Mouse (Mus musculus): ENCODE measurements around the gene 9930111J21Rik1. TPM values are rescaled to one million over a fixed set of nuclear protein-coding genes. Genes with fewer than 3 reads are reported as not detected.
"Not testable (repeated sequence)": the region's sequence is repeated elsewhere in the genome, so short reads cannot be mapped to it uniquely, and the experiment has no call there.

9930111J21Rik1 gene
- polyA plus RNA-seq, 1 experiment from 2014 or later: 0.53 TPM

- ATAC-seq (ENCODE audit: low FRiP score, low TSS enrichment); H3K9me3 ChIP-seq (ENCODE audit: control insufficient read depth, low read length); H3K4me1 ChIP-seq (ENCODE audit: control insufficient read depth, insufficient read depth, low read length); H3K4me3 ChIP-seq (ENCODE audit: low read length); H3K9ac ChIP-seq (ENCODE audit: low read depth, low read length); H3K27me3 ChIP-seq (ENCODE audit: control insufficient read depth, insufficient read depth, low read length); H3K36me3 ChIP-seq (ENCODE audit: control insufficient read depth, insufficient read depth, low read length); H3K4me2 ChIP-seq (replicated peaks; ENCODE audit: low read depth, low read length); H3K27ac ChIP-seq (ENCODE audit: low read depth, low read length): not testable (repeated sequence)
- WGBS: 71% methylated on average over 2 of the region's 3 CpGs
Measured at GRCm38 (mm10) chr11:48988219-48988618, 9.0 kb upstream of the 9930111J21Rik1 start.

DNA sequence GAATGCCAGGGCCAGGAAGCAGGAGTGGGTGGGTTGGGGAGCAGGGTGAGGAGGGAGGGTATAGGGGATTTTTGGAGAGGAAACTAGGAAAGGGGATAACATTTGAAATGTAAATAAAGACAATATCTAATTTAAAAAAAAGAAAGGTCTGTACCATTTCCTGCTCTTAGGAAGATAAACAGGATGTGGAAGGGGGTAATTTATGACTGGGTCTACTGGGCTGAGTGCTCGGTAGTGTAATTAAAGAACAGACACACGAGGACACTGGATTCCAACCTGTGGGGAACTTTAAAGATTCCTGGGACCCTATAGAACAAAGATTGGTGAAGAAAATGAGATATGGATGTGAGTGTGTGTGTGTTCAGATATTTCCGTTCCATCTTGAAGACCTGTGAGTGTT is 3.6 kb upstream of the 9930111J21Rik1 start:
- H3K27me3 ChIP-seq (ENCODE audit: control insufficient read depth, insufficient read depth, low read length); H3K9ac ChIP-seq (ENCODE audit: low read depth, low read length); H3K9me3 ChIP-seq (ENCODE audit: control insufficient read depth, low read length); H3K4me1 ChIP-seq (ENCODE audit: control insufficient read depth, insufficient read depth, low read length); H3K36me3 ChIP-seq (ENCODE audit: control insufficient read depth, insufficient read depth, low read length); H3K4me3 ChIP-seq (ENCODE audit: low read length); ATAC-seq (ENCODE audit: low FRiP score, low TSS enrichment); H3K4me2 ChIP-seq (replicated peaks; ENCODE audit: low read depth, low read length); H3K27ac ChIP-seq (ENCODE audit: low read depth, low read length): not testable (repeated sequence)
- WGBS: no CpG with 5 or more reads among the region's 3 CpGs

DNA sequence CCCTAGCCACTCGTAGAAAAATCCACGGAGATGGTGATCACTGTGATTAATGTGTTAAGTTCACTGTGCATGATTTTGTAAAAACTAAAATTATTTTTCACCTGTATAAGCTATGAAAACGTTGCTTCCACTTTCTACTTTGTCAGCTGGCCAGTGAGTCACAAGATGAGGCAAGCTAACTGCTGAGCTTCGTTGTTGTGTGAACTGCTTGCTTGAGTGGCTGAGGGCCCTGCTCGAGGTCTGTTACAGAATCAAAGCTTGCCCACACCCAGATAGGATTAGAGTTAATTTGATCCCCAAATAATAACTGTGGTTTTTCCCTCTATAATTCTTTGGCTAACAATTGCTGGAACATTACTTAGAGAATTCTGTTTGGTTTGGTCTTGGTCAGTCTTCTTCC is 854 bp upstream of the 9930111J21Rik1 start:
- not testable (repeated sequence) for H3K9ac ChIP-seq (ENCODE audit: low read depth, low read length); ATAC-seq (ENCODE audit: low FRiP score, low TSS enrichment); H3K27me3 ChIP-seq (ENCODE audit: control insufficient read depth, insufficient read depth, low read length); H3K4me1 ChIP-seq (ENCODE audit: control insufficient read depth, insufficient read depth, low read length); H3K36me3 ChIP-seq (ENCODE audit: control insufficient read depth, insufficient read depth, low read length); H3K4me3 ChIP-seq (ENCODE audit: low read length); H3K9me3 ChIP-seq (ENCODE audit: control insufficient read depth, low read length); H3K27ac ChIP-seq (ENCODE audit: low read depth, low read length); H3K4me2 ChIP-seq (replicated peaks; ENCODE audit: low read depth, low read length)
- no CpG with 5 or more reads among the region's 5 CpGs for WGBS

GRCm38 (mm10) chr11:48978240-48978939 is 808 bp downstream of the 9930111J21Rik1 start, which contains the start of gene Olfr56:
TSS of gene Olfr56 (plus strand) at chr11:48978889.
- not testable (repeated sequence) for H3K4me3 ChIP-seq (ENCODE audit: low read length); H3K4me1 ChIP-seq (ENCODE audit: control insufficient read depth, insufficient read depth, low read length); H3K27ac ChIP-seq (ENCODE audit: low read depth, low read length); H3K36me3 ChIP-seq (ENCODE audit: control insufficient read depth, insufficient read depth, low read length); H3K27me3 ChIP-seq (ENCODE audit: control insufficient read depth, insufficient read depth, low read length); H3K4me2 ChIP-seq (replicated peaks; ENCODE audit: low read depth, low read length); H3K9ac ChIP-seq (ENCODE audit: low read depth, low read length); ATAC-seq (ENCODE audit: low FRiP score, low TSS enrichment); H3K9me3 ChIP-seq (ENCODE audit: control insufficient read depth, low read length)
- no CpG with 5 or more reads among the region's 1 CpGs for WGBS

DNA sequence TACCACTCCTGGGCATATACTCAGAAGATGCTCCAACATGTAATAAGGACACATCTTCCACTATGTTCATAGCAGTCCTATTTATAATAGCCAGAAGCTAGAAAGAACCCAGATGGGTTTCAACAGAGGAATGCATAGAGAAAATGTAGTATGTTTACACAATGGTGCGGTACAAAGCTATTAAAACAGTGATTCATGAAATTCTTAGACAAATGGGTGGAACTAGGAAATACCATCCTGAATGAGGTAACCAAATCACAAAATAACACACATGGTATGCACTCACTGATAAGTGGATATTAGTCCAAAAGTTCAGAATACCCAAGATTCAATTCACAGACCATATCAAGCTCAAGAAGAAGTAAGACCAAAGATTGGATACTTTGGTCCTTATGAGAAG is 4.5 kb downstream of the 9930111J21Rik1 start:
- no CpG with 5 or more reads among the region's 1 CpGs for WGBS
- not testable (repeated sequence) for ATAC-seq (ENCODE audit: low FRiP score, low TSS enrichment); H3K4me1 ChIP-seq (ENCODE audit: control insufficient read depth, insufficient read depth, low read length)

GRCm38 (mm10) chr11:48946090-48946489 is 33.1 kb downstream of the 9930111J21Rik1 start, which contains the start of gene Psme2b:
TSS of gene Psme2b (minus strand) at chr11:48946190.
- not testable (repeated sequence) for H3K9ac ChIP-seq (ENCODE audit: low read depth, low read length); H3K36me3 ChIP-seq (ENCODE audit: control insufficient read depth, insufficient read depth, low read length); ATAC-seq (ENCODE audit: low FRiP score, low TSS enrichment); H3K4me1 ChIP-seq (ENCODE audit: control insufficient read depth, insufficient read depth, low read length); H3K27ac ChIP-seq (ENCODE audit: low read depth, low read length); H3K4me3 ChIP-seq (ENCODE audit: low read length); H3K4me2 ChIP-seq (replicated peaks; ENCODE audit: low read depth, low read length); H3K27me3 ChIP-seq (ENCODE audit: control insufficient read depth, insufficient read depth, low read length); H3K9me3 ChIP-seq (ENCODE audit: control insufficient read depth, low read length)
- WGBS: 98% methylated on average over 6 of the region's 6 CpGs

More for the DNA sequence above, 4.5 kb downstream of the 9930111J21Rik1 start:
- H3K9ac ChIP-seq (ENCODE audit: low read depth, low read length); H3K9me3 ChIP-seq (ENCODE audit: control insufficient read depth, low read length); H3K4me3 ChIP-seq (ENCODE audit: low read length); H3K4me2 ChIP-seq (replicated peaks; ENCODE audit: low read depth, low read length); H3K36me3 ChIP-seq (ENCODE audit: control insufficient read depth, insufficient read depth, low read length); H3K27me3 ChIP-seq (ENCODE audit: control insufficient read depth, insufficient read depth, low read length); H3K27ac ChIP-seq (ENCODE audit: low read depth, low read length): not testable (repeated sequence)

DNA sequence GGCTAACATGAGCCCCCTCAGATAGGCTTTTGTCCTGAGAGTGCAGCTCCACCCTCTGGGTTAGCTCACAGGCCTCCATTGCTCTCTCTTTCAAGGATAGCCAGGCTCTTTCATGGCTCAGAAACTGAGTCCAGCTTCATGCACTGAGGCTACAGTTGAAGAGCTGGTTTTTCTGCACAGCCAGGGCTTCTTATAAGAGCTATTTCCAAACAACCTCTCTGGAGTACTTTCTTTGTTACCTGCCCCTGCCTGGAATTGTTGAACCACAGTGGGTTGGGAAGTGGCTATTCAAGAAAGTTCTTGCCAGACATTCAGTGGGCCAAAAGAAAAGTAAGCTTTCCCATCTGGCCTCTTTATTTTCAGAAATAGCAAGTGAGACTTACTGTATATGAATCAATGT is 39.9 kb downstream of the 9930111J21Rik1 start:
- H3K9me3 ChIP-seq (ENCODE audit: control insufficient read depth, low read length); H3K27ac ChIP-seq (ENCODE audit: low read depth, low read length); H3K9ac ChIP-seq (ENCODE audit: low read depth, low read length); H3K36me3 ChIP-seq (ENCODE audit: control insufficient read depth, insufficient read depth, low read length); ATAC-seq (ENCODE audit: low FRiP score, low TSS enrichment); H3K4me1 ChIP-seq (ENCODE audit: control insufficient read depth, insufficient read depth, low read length); H3K4me3 ChIP-seq (ENCODE audit: low read length); H3K4me2 ChIP-seq (replicated peaks; ENCODE audit: low read depth, low read length); H3K27me3 ChIP-seq (ENCODE audit: control insufficient read depth, insufficient read depth, low read length): not testable (repeated sequence)

DNA sequence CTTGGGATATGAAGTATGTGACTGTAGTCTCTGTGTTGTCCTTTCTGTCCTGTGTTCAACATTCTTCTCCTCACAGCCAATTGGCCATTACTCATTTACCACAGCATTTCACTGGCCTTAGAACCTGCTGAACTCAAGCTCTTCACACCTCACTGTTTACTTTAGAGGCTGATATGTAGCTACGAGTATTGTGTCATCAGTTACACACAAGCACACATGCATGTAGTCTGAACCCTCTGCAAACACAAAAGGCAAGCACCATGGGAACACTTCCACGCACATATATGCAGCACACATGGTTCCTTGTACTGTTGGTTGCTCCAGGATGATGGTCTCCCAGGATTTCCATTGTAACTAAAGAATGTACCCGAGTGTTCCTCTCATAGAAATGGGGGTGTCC is 43.9 kb downstream of the 9930111J21Rik1 start:
- not testable (repeated sequence) for H3K4me2 ChIP-seq (replicated peaks; ENCODE audit: low read depth, low read length); H3K36me3 ChIP-seq (ENCODE audit: control insufficient read depth, insufficient read depth, low read length); ATAC-seq (ENCODE audit: low FRiP score, low TSS enrichment); H3K27me3 ChIP-seq (ENCODE audit: control insufficient read depth, insufficient read depth, low read length); H3K4me1 ChIP-seq (ENCODE audit: control insufficient read depth, insufficient read depth, low read length); H3K4me3 ChIP-seq (ENCODE audit: low read length); H3K9ac ChIP-seq (ENCODE audit: low read depth, low read length); H3K9me3 ChIP-seq (ENCODE audit: control insufficient read depth, low read length); H3K27ac ChIP-seq (ENCODE audit: low read depth, low read length)
- WGBS: no CpG with 5 or more reads among the region's 3 CpGs

DNA sequence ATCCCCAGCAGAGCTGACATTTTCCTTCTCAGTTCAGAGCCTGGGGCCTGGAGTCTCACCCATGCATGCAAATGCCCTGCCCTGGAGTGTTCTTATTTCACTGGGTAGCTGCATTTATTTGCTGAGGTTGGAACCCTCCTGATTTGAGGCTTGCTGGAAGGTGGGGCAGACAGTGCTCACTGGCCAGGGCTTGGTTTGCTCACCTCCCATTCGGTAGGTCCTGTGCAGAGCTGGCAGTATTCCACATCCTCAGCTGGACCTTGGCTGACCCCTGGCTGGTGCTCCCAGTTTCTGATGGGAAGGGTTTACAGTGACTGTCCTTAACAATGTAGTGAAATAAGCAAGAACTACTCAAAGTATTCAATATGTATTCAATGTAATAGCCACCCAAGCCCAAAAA is 45.3 kb downstream of the 9930111J21Rik1 start:
- H3K4me1 ChIP-seq (ENCODE audit: control insufficient read depth, insufficient read depth, low read length); H3K36me3 ChIP-seq (ENCODE audit: control insufficient read depth, insufficient read depth, low read length); H3K27ac ChIP-seq (ENCODE audit: low read depth, low read length); H3K27me3 ChIP-seq (ENCODE audit: control insufficient read depth, insufficient read depth, low read length); H3K4me3 ChIP-seq (ENCODE audit: low read length); H3K4me2 ChIP-seq (replicated peaks; ENCODE audit: low read depth, low read length); H3K9me3 ChIP-seq (ENCODE audit: control insufficient read depth, low read length); H3K9ac ChIP-seq (ENCODE audit: low read depth, low read length); ATAC-seq (ENCODE audit: low FRiP score, low TSS enrichment): not testable (repeated sequence)
- 10% methylated on average over 1 of the region's 1 CpGs for WGBS

Measured in kidney, embryonic 14.5 days (tissue).